Mouse (Mus musculus): ENCODE results near the gene Ptpn11.

Gene Ptpn11

GRCm38 (mm10) chr5:121124208-121125185, 66.7 kb downstream of the Ptpn11 start:
- TF ChIP-seq CTCF (conservative IDR thresholded peaks at IDR 0.05; ENCODE audit: low read length): no peak
- TF ChIP-seq POU5F1 (IDR thresholded peaks at IDR 0.05; ENCODE audit: borderline replicate concordance, low read length): no peak
- no peak for TF ChIP-seq NANOG (IDR thresholded peaks at IDR 0.05; ENCODE audit: borderline replicate concordance, low read length)
- H3K36me3 ChIP-seq (ENCODE audit: insufficient read depth, low read length): no peaks in the 10 kb centered on the region
- H3K4me3 ChIP-seq (replicated peaks; ENCODE audit: low read length): no peak overlapping the region

DNA sequence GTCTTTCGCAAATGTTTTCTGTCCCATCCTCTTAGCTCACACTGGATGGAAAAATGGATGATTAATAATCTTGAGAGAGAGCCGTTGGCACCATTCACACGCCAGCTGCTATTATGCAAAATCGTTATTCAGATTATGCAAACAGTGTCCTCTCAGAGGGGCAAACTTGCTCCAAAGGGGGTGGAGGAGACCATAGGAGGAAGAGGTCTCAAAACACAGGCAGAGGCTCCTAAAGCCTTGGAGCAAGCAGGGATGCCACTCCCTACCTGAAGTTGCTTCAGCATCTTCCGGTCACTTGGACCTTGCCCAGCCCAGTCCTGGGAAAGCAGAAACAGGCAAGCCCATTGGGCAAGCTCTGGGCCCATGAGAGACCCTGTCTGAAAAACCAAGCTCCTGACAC, 67.8 kb downstream of the Ptpn11 start:
- H3K27me3 ChIP-seq (ENCODE audit: insufficient read depth, low read length): 0 out of 2 replicates have a peak, but pooled peaks cover 3% of the 10 kb centered on the region
- peaks cover 18% of the 10 kb centered on the region for H3K4me1 ChIP-seq (replicated peaks; ENCODE audit: low read depth, low read length)
- H3K9me3 ChIP-seq (ENCODE audit: low read length): no peaks in the 10 kb centered on the region
- H3K4me3 ChIP-seq (replicated peaks; ENCODE audit: low read length): no peak overlapping the region
- TF ChIP-seq POU5F1 (IDR thresholded peaks at IDR 0.05; ENCODE audit: borderline replicate concordance, low read length): no peak
- no peak for TF ChIP-seq NANOG (IDR thresholded peaks at IDR 0.05; ENCODE audit: borderline replicate concordance, low read length)
- TF ChIP-seq CTCF (conservative IDR thresholded peaks at IDR 0.05; ENCODE audit: low read length): no peak
- H3K36me3 ChIP-seq (ENCODE audit: insufficient read depth, low read length): no peaks in the 10 kb centered on the region

More at GRCm38 (mm10) chr5:121124208-121125185, 66.7 kb downstream of the Ptpn11 start:
- H3K9me3 ChIP-seq (ENCODE audit: low read length): no peaks in the 10 kb centered on the region
- peaks cover 28% of the 10 kb centered on the region for H3K4me1 ChIP-seq (replicated peaks; ENCODE audit: low read depth, low read length)
- 0 out of 2 replicates have a peak, but pooled peaks cover 3% of the 10 kb centered on the region for H3K27me3 ChIP-seq (ENCODE audit: insufficient read depth, low read length)

- Histone ChIP-seq H3K36me3 (ENCODE audit: insufficient read depth, low read length) (no peaks in the 10 kb centered on the region), H3K9me3 (ENCODE audit: low read length) (no peaks in the 10 kb centered on the region), H3K4me1 (replicated peaks; ENCODE audit: low read depth, low read length) (peaks cover 18% of the 10 kb centered on the region), H3K4me3 (replicated peaks; ENCODE audit: low read length) (no peak overlapping the region), H3K27me3 (ENCODE audit: insufficient read depth, low read length) (0 out of 2 replicates have a peak, but pooled peaks cover 3% of the 10 kb centered on the region)
- TF ChIP-seq POU5F1 (IDR thresholded peaks at IDR 0.05; ENCODE audit: borderline replicate concordance, low read length): no peak
- no peak for TF ChIP-seq NANOG (IDR thresholded peaks at IDR 0.05; ENCODE audit: borderline replicate concordance, low read length)
- no peak for TF ChIP-seq CTCF (conservative IDR thresholded peaks at IDR 0.05; ENCODE audit: low read length)
Observed at GRCm38 (mm10) chr5:121122577-121122976, 68.6 kb downstream of the Ptpn11 start.

- Histone ChIP-seq H3K4me1 (replicated peaks; ENCODE audit: low read depth, low read length) (peaks cover 18% of the 10 kb centered on the region), H3K27me3 (ENCODE audit: insufficient read depth, low read length) (0 out of 2 replicates have a peak, but pooled peaks cover 3% of the 10 kb centered on the region), H3K36me3 (ENCODE audit: insufficient read depth, low read length) (no peaks in the 10 kb centered on the region), H3K4me3 (replicated peaks; ENCODE audit: low read length) (no peak overlapping the region), H3K9me3 (ENCODE audit: low read length) (no peaks in the 10 kb centered on the region)
- no peak for TF ChIP-seq POU5F1 (IDR thresholded peaks at IDR 0.05; ENCODE audit: borderline replicate concordance, low read length)
- no peak for TF ChIP-seq CTCF (conservative IDR thresholded peaks at IDR 0.05; ENCODE audit: low read length)
- TF ChIP-seq NANOG (IDR thresholded peaks at IDR 0.05; ENCODE audit: borderline replicate concordance, low read length): no peak
Observed at GRCm38 (mm10) chr5:121122036-121122435, 69.2 kb downstream of the Ptpn11 start.

DNA sequence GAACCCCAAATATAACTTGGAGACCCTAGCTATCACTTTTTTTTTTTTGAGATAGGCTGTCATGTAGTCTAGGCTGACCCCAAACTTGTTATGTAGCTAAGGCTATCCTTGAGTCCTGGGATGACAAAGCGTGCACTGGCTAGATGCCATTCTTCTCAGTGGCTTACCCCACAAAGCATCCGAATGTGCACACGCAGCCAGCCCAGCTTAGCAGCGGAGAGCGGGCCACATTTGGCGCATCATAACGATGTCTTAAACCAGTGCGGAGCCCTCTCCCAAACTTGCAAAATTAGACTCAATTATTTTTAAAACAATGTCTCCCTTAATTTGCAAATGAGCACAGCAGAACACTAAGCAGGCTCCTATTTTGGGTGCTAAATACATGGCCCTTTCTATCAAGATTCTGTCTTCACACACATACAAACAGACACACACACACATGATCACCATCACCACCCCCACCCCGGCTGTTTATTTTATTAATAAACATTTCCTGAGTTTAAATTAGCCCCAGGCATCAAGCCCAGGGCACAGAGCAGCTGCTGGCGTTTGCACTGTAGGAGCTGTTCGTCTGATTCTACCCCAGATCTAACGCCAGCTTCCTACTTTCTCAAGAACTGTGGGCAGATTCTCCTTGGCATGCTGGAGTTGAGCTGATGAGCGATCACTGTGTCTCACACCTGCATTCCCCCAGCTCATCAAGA, 71.7 kb downstream of the Ptpn11 start:
- no peaks in the 10 kb centered on the region for H3K9me3 ChIP-seq (ENCODE audit: low read length)
- no peak for TF ChIP-seq CTCF (conservative IDR thresholded peaks at IDR 0.05; ENCODE audit: low read length)
- no peak for TF ChIP-seq POU5F1 (IDR thresholded peaks at IDR 0.05; ENCODE audit: borderline replicate concordance, low read length)
- no peak for TF ChIP-seq NANOG (IDR thresholded peaks at IDR 0.05; ENCODE audit: borderline replicate concordance, low read length)
- no peak overlapping the region for H3K4me3 ChIP-seq (replicated peaks; ENCODE audit: low read length)

DNA sequence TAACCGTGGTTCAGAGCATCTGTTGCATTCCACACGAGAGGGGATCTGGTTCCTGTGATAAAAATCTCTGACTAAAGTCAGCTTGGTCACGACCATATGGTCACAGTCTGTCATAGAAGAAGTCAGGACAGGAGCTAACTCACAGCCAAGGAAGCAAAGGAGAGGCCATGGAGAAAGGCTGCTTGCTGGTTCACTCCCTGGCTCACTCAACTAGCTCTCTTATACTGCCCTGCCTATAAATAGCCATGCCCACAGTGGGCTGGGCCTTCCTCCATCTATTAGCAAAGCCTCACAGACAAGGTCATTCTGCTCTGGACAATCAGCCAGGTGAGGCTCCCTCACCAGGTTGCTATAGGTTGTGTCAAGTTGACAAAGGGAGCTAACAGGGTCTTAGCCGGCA, 72.9 kb downstream of the Ptpn11 start:
- H3K4me3 ChIP-seq (replicated peaks; ENCODE audit: low read length): no peak overlapping the region
- no peak for TF ChIP-seq CTCF (conservative IDR thresholded peaks at IDR 0.05; ENCODE audit: low read length)
- no peak for TF ChIP-seq NANOG (IDR thresholded peaks at IDR 0.05; ENCODE audit: borderline replicate concordance, low read length)
- TF ChIP-seq POU5F1 (IDR thresholded peaks at IDR 0.05; ENCODE audit: borderline replicate concordance, low read length): no peak
- peaks cover 12% of the 10 kb centered on the region for H3K4me1 ChIP-seq (replicated peaks; ENCODE audit: low read depth, low read length)
- no peaks in the 10 kb centered on the region for H3K9me3 ChIP-seq (ENCODE audit: low read length)
- H3K27me3 ChIP-seq (ENCODE audit: insufficient read depth, low read length): no peaks in the 10 kb centered on the region; the same call in 1 of the 2 replicates
- H3K36me3 ChIP-seq (ENCODE audit: insufficient read depth, low read length): no peaks in the 10 kb centered on the region

More for the DNA sequence above, 71.7 kb downstream of the Ptpn11 start:
- Histone ChIP-seq H3K27me3 (ENCODE audit: insufficient read depth, low read length) (no peaks in the 10 kb centered on the region; the same call in 1 of the 2 replicates), H3K36me3 (ENCODE audit: insufficient read depth, low read length) (no peaks in the 10 kb centered on the region), H3K4me1 (replicated peaks; ENCODE audit: low read depth, low read length) (peaks cover 8% of the 10 kb centered on the region; the same call in 1 of the 2 replicates)

DNA sequence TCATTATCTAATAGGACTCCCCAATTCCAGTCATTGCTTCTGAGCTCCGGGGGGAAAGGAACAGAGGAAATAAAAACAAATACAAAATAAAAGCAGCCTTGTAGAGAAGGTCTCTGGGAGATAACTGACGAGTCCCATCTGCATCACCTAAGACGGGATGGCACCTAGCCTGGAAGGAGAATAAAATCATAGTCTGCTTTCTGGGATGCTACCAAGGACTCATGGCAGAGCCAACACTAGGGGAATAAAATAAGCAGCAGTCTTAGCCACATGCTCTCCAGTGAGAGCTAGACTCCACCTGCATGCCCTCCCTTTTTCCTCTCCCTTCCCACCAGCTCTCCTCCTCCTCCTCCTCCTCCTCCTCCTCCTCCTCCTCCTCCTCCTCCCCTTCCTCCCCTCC, 74.3 kb downstream of the Ptpn11 start:
- Histone ChIP-seq H3K4me1 (replicated peaks; ENCODE audit: low read depth, low read length) (peaks cover 12% of the 10 kb centered on the region), H3K4me3 (replicated peaks; ENCODE audit: low read length) (no peak overlapping the region)
- no peak for TF ChIP-seq CTCF (conservative IDR thresholded peaks at IDR 0.05; ENCODE audit: low read length)
- no peak for TF ChIP-seq NANOG (IDR thresholded peaks at IDR 0.05; ENCODE audit: borderline replicate concordance, low read length)
- no peak for TF ChIP-seq POU5F1 (IDR thresholded peaks at IDR 0.05; ENCODE audit: borderline replicate concordance, low read length)

More for the DNA sequence above, 74.3 kb downstream of the Ptpn11 start:
- H3K27me3 ChIP-seq (ENCODE audit: insufficient read depth, low read length): no peaks in the 10 kb centered on the region; the same call in 1 of the 2 replicates
- no peaks in the 10 kb centered on the region for H3K36me3 ChIP-seq (ENCODE audit: insufficient read depth, low read length)
- H3K9me3 ChIP-seq (ENCODE audit: low read length): no peaks in the 10 kb centered on the region

All from E14TG2a.4 (cell line).